Mouse (Mus musculus) MEL (cell line): ENCODE data around the gene Kcne3. TPM values are rescaled to one million over a fixed set of nuclear protein-coding genes. Genes with fewer than 3 reads are reported as not detected.
A peak's percentile ranks its signal among the peaks of the same experiment; 100 is the strongest.

Experiments
- DNase-seq: peaks from one replicate; pipeline ENCODE4 v3.0.0; 2011; ENCODE audit warnings: low read depth, low spot score
- H3K27ac ChIP-seq: 2 replicates; pipeline ENCODE4 v1.5.1; 2012; ENCODE audit warnings: low read depth, mild to moderate bottlenecking, control low read depth, low read length, moderate library complexity; ENCODE audit not compliant: control insufficient read depth
- H3K27me3 ChIP-seq, 2 experiments: fragments of 150-350 bp in 1 of 2; sonication (generic) in 1 of 2; 2 replicates each; pipeline ENCODE4 v1.6.1; 2012; ENCODE audit warnings: low read length in 2 of 2, mild to moderate bottlenecking in 2 of 2, improper control_type of control experiment in 1 of 2, moderate library complexity in 1 of 2; ENCODE audit not compliant: insufficient read depth in 2 of 2, control insufficient read depth in 1 of 2
- H3K36me3 ChIP-seq, 2 experiments: 2 replicates each; pipeline ENCODE4 v1.6.1; 2012 to 2014; ENCODE audit warnings: low read length in 2 of 2, improper control_type of control experiment in 1 of 2, inconsistent platforms in 1 of 2, mild to moderate bottlenecking in 1 of 2; ENCODE audit not compliant: insufficient read depth in 2 of 2, control insufficient read depth in 1 of 2
- H3K4me1 ChIP-seq, 2 experiments: fragments of 150-350 bp in 1 of 2; sonication (generic) in 1 of 2; 2 replicates each; pipeline ENCODE4 v1.6.1; 2012; ENCODE audit warnings: low read length in 2 of 2, improper control_type of control experiment in 1 of 2, mild to moderate bottlenecking in 1 of 2; ENCODE audit not compliant: insufficient read depth in 2 of 2, control insufficient read depth in 1 of 2
- H3K4me3 ChIP-seq, 2 experiments: fragments of 150-350 bp in 1 of 2; sonication (generic) in 1 of 2; 2 replicates each; pipeline ENCODE4 v1.5.1; 2012; ENCODE audit warnings: low read depth in 2 of 2, low read length in 2 of 2, mild to moderate bottlenecking in 2 of 2, moderate library complexity in 2 of 2, control low read depth in 1 of 2, improper control_type of control experiment in 1 of 2; ENCODE audit not compliant: control insufficient read depth in 1 of 2, insufficient read depth in 1 of 2
- H3K79me2 ChIP-seq: 2 replicates; pipeline ENCODE4 v1.6.1; 2012; ENCODE audit warnings: mild to moderate bottlenecking, low read length, moderate library complexity; ENCODE audit not compliant: control insufficient read depth, poor library complexity, insufficient read depth
- H3K9ac ChIP-seq: 2 replicates; pipeline ENCODE4 v1.6.1; 2012; ENCODE audit warnings: low read depth, mild to moderate bottlenecking, control low read depth, low read length, moderate library complexity; ENCODE audit not compliant: control insufficient read depth, poor library complexity, severe bottlenecking
- H3K9me3 ChIP-seq: fragments of 150-350 bp; sonication (generic); replicated peaks from 2 replicates; pipeline ENCODE4 v1.6.1; 2012; ENCODE audit warnings: mild to moderate bottlenecking, low read length, improper control_type of control experiment, moderate library complexity; ENCODE audit not compliant: insufficient read depth
- BHLHE40 ChIP-seq: IDR thresholded peaks from 2 replicates; pipeline ENCODE4 v1.6.1; 2012; ENCODE audit warnings: low read depth, mild to moderate bottlenecking, inconsistent platforms, low read length, improper control_type of control experiment, borderline replicate concordance
- CHD2 ChIP-seq: IDR thresholded peaks from 2 replicates; pipeline ENCODE4 v1.6.1; 2011; ENCODE audit warnings: low read length, improper control_type of control experiment
- CTCF ChIP-seq, 3 experiments: IDR thresholded peaks in 2 of 3; conservative IDR thresholded peaks in 1 of 3; 2 replicates each; pipeline ENCODE4 v1.5.1; 2011 to 2012; ENCODE audit warnings: low read length in 3 of 3, low read depth in 2 of 3, mild to moderate bottlenecking in 2 of 3, improper control_type of control experiment in 1 of 3, inconsistent platforms in 1 of 3, mixed read lengths in 1 of 3, moderate library complexity in 1 of 3; ENCODE audit not compliant: control insufficient read depth in 1 of 3, insufficient read depth in 1 of 3, poor library complexity in 1 of 3, severe bottlenecking in 1 of 3
- E2F4 ChIP-seq: IDR thresholded peaks from 2 replicates; pipeline ENCODE4 v1.6.1; 2011; ENCODE audit warnings: low read depth, low read length, improper control_type of control experiment, borderline replicate concordance
- EP300 ChIP-seq, 2 experiments: IDR thresholded peaks; 2 replicates each; pipeline ENCODE4 v1.6.1; 2011; ENCODE audit warnings: improper control_type of control experiment in 2 of 2, low read length in 2 of 2, low read depth in 1 of 2, mild to moderate bottlenecking in 1 of 2
- ETS1 ChIP-seq: IDR thresholded peaks from 2 replicates; pipeline ENCODE4 v1.6.1; 2012; ENCODE audit warnings: low read depth, mild to moderate bottlenecking, inconsistent platforms, low read length, improper control_type of control experiment, moderate library complexity
- GABPA ChIP-seq: IDR thresholded peaks from 2 replicates; pipeline ENCODE4 v1.6.1; 2012; ENCODE audit warnings: low read depth, mild to moderate bottlenecking, inconsistent platforms, low read length, improper control_type of control experiment, moderate library complexity
- HCFC1 ChIP-seq: IDR thresholded peaks from 2 replicates; pipeline ENCODE4 v1.6.1; 2012; ENCODE audit warnings: low read depth, mild to moderate bottlenecking, inconsistent platforms, low read length, improper control_type of control experiment, moderate library complexity
- KAT2A ChIP-seq: conservative IDR thresholded peaks from 2 replicates; pipeline ENCODE4 v1.6.1; 2012; ENCODE audit warnings: low read depth, low read length, improper control_type of control experiment, inconsistent platforms
- MAFK ChIP-seq: IDR thresholded peaks from 2 replicates; pipeline ENCODE4 v1.6.1; 2011; ENCODE audit warnings: low read depth, mild to moderate bottlenecking, low read length, improper control_type of control experiment, borderline replicate concordance
- NRF1 ChIP-seq: IDR thresholded peaks from 2 replicates; pipeline ENCODE4 v1.6.1; 2014; ENCODE audit warnings: low read depth, mild to moderate bottlenecking, inconsistent platforms, low read length, improper control_type of control experiment, moderate library complexity; ENCODE audit not compliant: poor library complexity, insufficient read depth, severe bottlenecking
- POLR2A ChIP-seq, 2 experiments: IDR thresholded peaks; 2 replicates each; pipeline ENCODE4 v1.6.1; 2011 to 2012; ENCODE audit warnings: low read length in 2 of 2, mild to moderate bottlenecking in 2 of 2, control low read depth in 1 of 2, improper control_type of control experiment in 1 of 2, low read depth in 1 of 2, moderate library complexity in 1 of 2; ENCODE audit not compliant: control insufficient read depth in 1 of 2, insufficient read depth in 1 of 2, poor library complexity in 1 of 2
- POLR2AphosphoS2 ChIP-seq: IDR thresholded peaks from 2 replicates; pipeline ENCODE4 v1.6.1; 2011; ENCODE audit warnings: low read length, improper control_type of control experiment
- POLR2AphosphoS5 ChIP-seq: IDR thresholded peaks from 2 replicates; pipeline ENCODE4 v1.6.1; 2012; ENCODE audit warnings: low read depth, borderline replicate concordance, mild to moderate bottlenecking, inconsistent platforms, low read length, moderate library complexity, mixed read lengths
- RAD21 ChIP-seq: IDR thresholded peaks from 2 replicates; pipeline ENCODE4 v1.6.1; 2011; ENCODE audit warnings: mild to moderate bottlenecking, low read depth, low read length, improper control_type of control experiment
- SMC3 ChIP-seq: IDR thresholded peaks from 2 replicates; pipeline ENCODE4 v1.6.1; 2011; ENCODE audit warnings: low read depth, low read length, improper control_type of control experiment
- TAL1 ChIP-seq: IDR thresholded peaks from 2 replicates; pipeline ENCODE4 v1.6.1; 2012; ENCODE audit warnings: mild to moderate bottlenecking, inconsistent platforms, low read length, moderate library complexity, mixed read lengths
- TBP ChIP-seq: IDR thresholded peaks from 2 replicates; pipeline ENCODE4 v1.8.0; 2011; ENCODE audit warnings: low read depth, low read length, improper control_type of control experiment
- USF2 ChIP-seq, 2 experiments: IDR thresholded peaks; 2 replicates each; pipeline ENCODE4 v1.6.1; 2011 to 2012; ENCODE audit warnings: improper control_type of control experiment in 2 of 2, low read length in 2 of 2, borderline replicate concordance in 1 of 2, inconsistent platforms in 1 of 2, low read depth in 1 of 2, mild to moderate bottlenecking in 1 of 2; ENCODE audit not compliant: insufficient read depth in 1 of 2
- ZC3H11A ChIP-seq: IDR thresholded peaks from 2 replicates; pipeline ENCODE4 v1.6.1; 2012; ENCODE audit warnings: low read depth, mild to moderate bottlenecking, inconsistent platforms, low read length, improper control_type of control experiment
- ZMIZ1 ChIP-seq: IDR thresholded peaks from 2 replicates; pipeline ENCODE4 v1.6.1; 2012; ENCODE audit warnings: low read depth, mild to moderate bottlenecking, inconsistent platforms, low read length, improper control_type of control experiment, moderate library complexity
- ZNF384 ChIP-seq: IDR thresholded peaks from 2 replicates; pipeline ENCODE4 v1.6.1; 2012; ENCODE audit warnings: low read depth, mild to moderate bottlenecking, inconsistent platforms, low read length, improper control_type of control experiment
- polyA plus RNA-seq, 2 experiments: library from polyadenylated mRNA; stranded (reverse) in 1 of 2; unstranded in 1 of 2; fragments of >175 nt in 1 of 2; fragments of >200 nt in 1 of 2; gene quantifications; 2 replicates each; pipeline versions ENCODE4 v1.2.1 to v1.2.4; 2012; ENCODE audit warnings: low replicate concordance in 2 of 2, low read depth in 1 of 2; ENCODE audit not compliant: insufficient read length in 2 of 2, insufficient read depth in 1 of 2, missing spikeins in 1 of 2
- total RNA-seq: library from RNA; depleted of rRNA; stranded (reverse); fragments of 300-350 nt; gene quantifications from 2 replicates; pipeline ENCODE4 v1.2.3, GENCODE M21; 2012

The Kcne3 gene
- total and polyA plus RNA-seq, 3 experiments = 4.9 to 6.7 TPM; not detected in 1

DNA sequence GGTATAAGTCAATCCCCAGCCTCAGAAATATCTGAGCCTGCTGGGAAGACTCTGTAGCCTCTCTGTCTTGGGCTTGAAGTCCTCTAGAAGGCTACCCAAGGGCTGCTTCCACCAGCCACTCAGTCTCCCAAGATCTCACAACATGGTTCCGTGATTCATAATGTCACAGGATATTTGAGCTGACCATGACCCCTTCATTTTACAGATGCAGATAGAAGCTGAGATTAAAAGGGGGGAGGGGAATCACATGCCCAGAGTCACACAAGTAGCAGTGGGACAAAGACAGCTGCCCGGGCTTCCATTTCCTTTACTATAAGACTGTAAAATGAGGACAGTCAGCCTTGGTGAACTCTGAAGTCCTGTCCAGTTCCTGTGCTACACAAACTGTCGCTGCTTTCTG, 5.3 kb downstream of the Kcne3 start:
- Histone ChIP-seq H3K9ac (no peak overlapping the region), H3K4me1 (peaks cover 24 to 55% of the 10 kb centered on the region in 2 experiments), H3K79me2 (no peaks in the 10 kb centered on the region), H3K27ac (no peak overlapping the region), H3K9me3 (no peaks in the 10 kb centered on the region), H3K4me3 (no peak overlapping the region), H3K36me3 (peaks cover 0 to 45% of the 10 kb centered on the region in 2 experiments; a peak in 2 of 4 replicates), H3K27me3 (no peaks in the 10 kb centered on the region)
- no peak for TF ChIP-seq KAT2A
- no peak for DNase-seq

DNA sequence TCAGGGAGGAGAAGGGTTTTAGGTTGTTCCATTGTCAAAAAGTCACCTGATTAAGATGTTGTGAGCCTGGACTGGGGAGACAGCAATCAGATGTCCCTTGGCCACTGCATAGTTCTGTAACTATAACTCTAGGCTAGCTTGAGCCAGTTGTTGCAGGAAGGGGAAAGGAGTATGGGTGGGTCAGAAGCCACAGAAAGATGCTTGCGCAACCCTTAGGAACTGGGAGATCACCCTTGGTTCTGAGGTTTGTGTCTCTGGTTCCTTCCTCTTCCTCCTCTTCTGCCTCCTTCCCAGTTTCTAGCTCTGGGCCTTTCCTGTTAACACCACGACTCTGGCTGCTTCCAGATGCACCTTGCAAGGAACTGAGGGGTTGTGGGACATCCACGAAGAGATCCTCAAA, 6.1 kb downstream of the Kcne3 start:
- H3K9me3 ChIP-seq = no peaks in the 10 kb centered on the region
- H3K4me1 ChIP-seq = peaks cover 21 to 48% of the 10 kb centered on the region in 2 experiments
- no peak overlapping the region for H3K9ac ChIP-seq
- H3K27ac ChIP-seq = no peak overlapping the region
- peak in 1 of 2 experiments; percentile 36; a peak in 1 of 4 replicates for TF ChIP-seq EP300 (IDR thresholded peaks at IDR 0.05; ENCODE audit: low read depth in 1 of 2, low read length in 2 of 2)
- TF ChIP-seq MAFK = no peak
- no peaks in the 10 kb centered on the region for H3K27me3 ChIP-seq
- H3K4me3 ChIP-seq = no peak overlapping the region
- H3K79me2 ChIP-seq = no peaks in the 10 kb centered on the region
- DNase-seq = no peak
- peaks cover 0 to 39% of the 10 kb centered on the region in 2 experiments; a peak in 2 of 4 replicates for H3K36me3 ChIP-seq

DNA sequence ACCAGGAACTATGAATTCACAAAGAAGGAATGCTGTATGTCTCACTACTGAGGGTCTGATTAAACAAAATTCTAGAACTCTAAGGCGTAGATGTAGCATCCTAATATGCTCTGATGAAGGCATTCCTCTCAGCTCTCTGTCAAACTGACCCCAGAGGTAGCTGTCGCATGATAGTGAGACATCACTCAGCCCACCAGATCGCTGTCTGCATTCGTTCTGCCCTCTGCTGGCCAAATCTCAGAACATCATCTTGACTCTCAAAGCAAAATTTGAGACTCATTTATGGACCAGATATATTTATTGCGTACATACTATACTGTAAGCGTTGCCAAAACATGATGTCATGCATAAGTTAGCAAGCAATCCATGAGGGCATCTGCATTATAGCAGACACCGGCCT, 11.3 kb downstream of the Kcne3 start:
- H3K79me2 ChIP-seq = no peaks in the 10 kb centered on the region
- H3K27ac ChIP-seq = no peak overlapping the region
- no peak overlapping the region for H3K4me3 ChIP-seq
- TF ChIP-seq CHD2 = no peak
- peak; percentile 76 for TF ChIP-seq ZC3H11A
- TF ChIP-seq POLR2A (IDR thresholded peaks at IDR 0.05; ENCODE audit: control insufficient read depth in 1 of 2, insufficient read depth in 1 of 2, low read depth in 1 of 2, low read length in 2 of 2, poor library complexity in 1 of 2) = no peak
- TF ChIP-seq MAFK = no peak
- TF ChIP-seq HCFC1 = 0 out of 2 replicates have a peak, but pooled peaks have one; percentile 40
- no peak for TF ChIP-seq BHLHE40
- no peak for TF ChIP-seq NRF1
- no peak for TF ChIP-seq ZNF384
- TF ChIP-seq GABPA = no peak
- peak; percentile 90 for TF ChIP-seq SMC3
- TF ChIP-seq USF2 (IDR thresholded peaks at IDR 0.05; ENCODE audit: borderline replicate concordance in 1 of 2, insufficient read depth in 1 of 2, low read depth in 1 of 2, low read length in 2 of 2) = no peak
- no peak for TF ChIP-seq KAT2A
- TF ChIP-seq POLR2AphosphoS2 = no peak
- no peak for TF ChIP-seq TBP
- no peak for TF ChIP-seq ZMIZ1
- peak; percentile 67 to 79 (median 73) for TF ChIP-seq CTCF (IDR thresholded peaks at IDR 0.05 in 2 of 3, conservative IDR thresholded peaks at IDR 0.05 in 1 of 3; ENCODE audit: control insufficient read depth in 1 of 3, insufficient read depth in 1 of 3, low read depth in 2 of 3, low read length in 3 of 3, poor library complexity in 1 of 3, severe bottlenecking in 1 of 3)
- TF ChIP-seq TAL1 = no peak
- TF ChIP-seq ETS1 = no peak
- no peak for TF ChIP-seq E2F4
- peak; percentile 70 for TF ChIP-seq RAD21
- TF ChIP-seq POLR2AphosphoS5 = no peak
- TF ChIP-seq EP300 (IDR thresholded peaks at IDR 0.05; ENCODE audit: low read depth in 1 of 2, low read length in 2 of 2) = no peak
- H3K4me1 ChIP-seq = peaks cover 0 to 6% of the 10 kb centered on the region in 2 experiments; a peak in 2 of 4 replicates
- no peak overlapping the region for H3K9ac ChIP-seq
- H3K27me3 ChIP-seq = no peaks in the 10 kb centered on the region
- peaks cover 0 to 6% of the 10 kb centered on the region in 2 experiments; a peak in 1 of 4 replicates for H3K36me3 ChIP-seq
- peak; percentile 68 for DNase-seq
- H3K9me3 ChIP-seq = no peaks in the 10 kb centered on the region
